Mouse (Mus musculus) forebrain, embryonic 14.5 days (tissue): Measurements from ENCODE around the gene Srp54a. TPM values are rescaled to one million over a fixed set of nuclear protein-coding genes. Genes with fewer than 3 reads are reported as not detected.
"Not testable (repeated sequence)": the region's sequence is repeated elsewhere in the genome, so short reads cannot be mapped to it uniquely, and the experiment has no call there.

Experiments used
- ATAC-seq: fragments of 200-750 bp; cut with Nextera tagmentation; 2 replicates; pipeline ENCODE4 v1.8.0; 2017; ENCODE audit warnings: mild to moderate bottlenecking, moderate library complexity
- DNase-seq: peaks from one replicate; pipeline ENCODE4 v3.0.0-alpha.2; 2015; ENCODE audit warnings: low spot score
- H3K27ac ChIP-seq: fragments of 300-500 bp; sonication (generic); 2 replicates; pipeline ENCODE4 v1.5.1; 2014; ENCODE audit warnings: low read depth, mild to moderate bottlenecking, control low read depth, low read length, moderate library complexity
- H3K27me3 ChIP-seq: fragments of 300-500 bp; sonication (generic); replicated peaks from 2 replicates; pipeline ENCODE4 v1.6.1; 2014; ENCODE audit warnings: low read length, control low read depth, mixed read lengths; ENCODE audit not compliant: control insufficient read depth, insufficient read depth
- H3K36me3 ChIP-seq: fragments of 300-500 bp; sonication (generic); 2 replicates; pipeline ENCODE4 v1.6.1; 2014; ENCODE audit warnings: low read length, control low read depth; ENCODE audit not compliant: control insufficient read depth, insufficient read depth
- H3K4me1 ChIP-seq: fragments of 300-500 bp; sonication (generic); 2 replicates; pipeline ENCODE4 v1.6.1; 2014; ENCODE audit warnings: antibody characterized with exemption, low read length, control low read depth; ENCODE audit not compliant: control insufficient read depth, insufficient read depth
- H3K4me2 ChIP-seq: fragments of 300-500 bp; sonication (generic); 2 replicates; pipeline ENCODE4 v1.6.1; 2014; ENCODE audit warnings: mild to moderate bottlenecking, control low read depth, low read length
- H3K4me3 ChIP-seq: fragments of 300-500 bp; sonication (generic); 2 replicates; pipeline ENCODE4 v1.5.1; 2014; ENCODE audit warnings: low read depth, low read length, control low read depth
- H3K9ac ChIP-seq: fragments of 300-500 bp; sonication (generic); 2 replicates; pipeline ENCODE4 v1.6.1; 2014; ENCODE audit warnings: mild to moderate bottlenecking, low read length, control low read depth, moderate library complexity
- H3K9me3 ChIP-seq: fragments of 300-500 bp; sonication (generic); replicated peaks from 2 replicates; pipeline ENCODE4 v1.6.1; 2016; ENCODE audit warnings: low read length, control low read depth, mixed read lengths; ENCODE audit not compliant: control insufficient read depth
- WGBS: fragments of 180-500 bp; shearing (Covaris S2); extraction: QIAGEN DNeasy Blood & Tissue Kit; methylation state at CpG from one replicate; pipeline ENCODE4 v1.1.7; 2014; 5-methylcytosine and 5-hydroxymethylcytosine counted together
- polyA plus RNA-seq: library from polyadenylated mRNA; unstranded; fragments of >200 nt; fragmentation: Nextera tagmentation; extraction: Ambion mirVana; gene quantifications from 2 replicates; pipeline ENCODE4 v1.2.1, GENCODE M21; 2014

The Srp54a gene
- polyA plus RNA-seq, 1 experiment from 2014 or later = 216 TPM

- Histone ChIP-seq H3K9ac (peak overlapping the region; percentile 65), H3K4me3 (peak overlapping the region; percentile 55), H3K4me2 (peak overlapping the region; percentile 48), H3K27ac (peak overlapping the region; percentile 71)
- 0% methylated on average over 25 of the region's 25 CpGs for WGBS
- not testable (repeated sequence) for H3K4me1 ChIP-seq, H3K9me3 ChIP-seq, H3K36me3 ChIP-seq, H3K27me3 ChIP-seq, DNase-seq
- ATAC-seq = peak; percentile 61
Measured at GRCm38 (mm10) chr12:55080601-55080942, 510 bp downstream of the Srp54a start.

DNA sequence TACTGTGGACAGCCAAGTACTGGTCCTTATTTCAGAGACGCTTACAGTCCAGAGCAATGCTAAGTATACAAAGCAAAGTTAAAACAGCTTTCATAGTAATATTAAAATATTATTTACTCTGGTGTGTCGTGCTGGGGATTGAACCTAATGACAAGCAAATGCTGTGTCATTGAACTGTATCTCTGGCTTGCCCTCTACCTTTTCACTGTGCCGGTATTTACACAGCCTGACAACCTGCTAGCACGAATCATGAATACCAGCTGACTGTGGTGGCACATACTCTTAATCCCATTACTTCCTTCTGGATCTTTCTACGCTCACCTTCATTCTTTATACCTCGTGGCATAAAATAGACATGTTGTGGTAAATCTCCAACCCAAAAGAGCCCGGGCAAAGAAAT lies 12.1 kb downstream of the Srp54a start:
- H3K27me3 ChIP-seq, DNase-seq, H3K4me1 ChIP-seq, H3K27ac ChIP-seq, ATAC-seq, H3K4me3 ChIP-seq, H3K4me2 ChIP-seq, H3K9me3 ChIP-seq, H3K36me3 ChIP-seq, H3K9ac ChIP-seq: not testable (repeated sequence)
- whole genome bisulfite sequencing = 90% methylated on average over 1 of the region's 7 CpGs

DNA sequence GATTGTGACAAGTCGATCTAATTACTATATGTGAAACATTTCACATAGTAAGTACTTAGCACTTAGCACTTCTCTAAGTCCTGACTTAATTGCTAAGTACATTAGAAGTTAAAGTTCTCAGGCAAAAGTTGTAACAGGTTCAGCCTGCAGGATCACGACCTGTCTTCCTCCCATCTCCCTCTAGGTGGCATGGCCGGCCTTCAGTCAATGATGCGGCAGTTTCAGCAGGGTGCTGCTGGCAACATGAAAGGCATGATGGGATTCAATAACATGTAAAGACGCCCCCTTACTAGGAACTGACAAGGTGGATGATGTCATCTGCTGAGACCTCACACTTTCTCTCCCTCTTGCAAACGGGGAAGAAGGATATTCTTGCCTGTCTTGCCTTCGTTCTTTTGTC lies 32.6 kb downstream of the Srp54a start:
- not testable (repeated sequence) for H3K36me3 ChIP-seq, H3K27me3 ChIP-seq, H3K9me3 ChIP-seq, H3K4me1 ChIP-seq, H3K4me2 ChIP-seq, DNase-seq, H3K9ac ChIP-seq, H3K4me3 ChIP-seq, ATAC-seq, H3K27ac ChIP-seq
- no CpG with 5 or more reads among the region's 7 CpGs for WGBS

DNA sequence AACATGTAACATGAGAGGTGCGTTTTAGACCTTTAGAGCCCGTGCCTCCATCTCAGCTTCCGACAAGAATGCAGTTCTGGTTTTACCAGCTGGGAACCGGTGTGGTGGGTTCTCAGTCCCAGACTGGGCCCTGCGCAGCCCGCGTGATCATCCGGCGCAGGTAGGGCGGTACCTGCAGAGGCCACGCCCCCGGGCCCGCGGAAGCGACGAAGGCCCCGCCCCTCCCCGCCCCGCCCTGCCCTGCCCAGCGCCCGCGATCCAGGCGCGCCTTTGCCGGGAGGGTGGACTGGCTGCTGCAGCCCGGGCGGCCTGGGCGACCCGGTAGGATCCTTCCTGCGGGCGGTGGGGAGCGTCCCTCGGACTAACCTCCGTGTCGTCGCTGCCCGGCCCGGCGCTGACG lies 44.2 kb downstream of the Srp54a start, which contains the start of gene Fam177a:
Gene Fam177a, plus strand, starts transcription at position 228 of the 400 bp plus-strand sequence.
- not testable (repeated sequence) for H3K27ac ChIP-seq, DNase-seq, H3K36me3 ChIP-seq, H3K9ac ChIP-seq, H3K4me2 ChIP-seq, H3K9me3 ChIP-seq, H3K4me1 ChIP-seq, H3K27me3 ChIP-seq, H3K4me3 ChIP-seq
- peak; percentile 99 for ATAC-seq
- no CpG with 5 or more reads among the region's 40 CpGs for WGBS

DNA sequence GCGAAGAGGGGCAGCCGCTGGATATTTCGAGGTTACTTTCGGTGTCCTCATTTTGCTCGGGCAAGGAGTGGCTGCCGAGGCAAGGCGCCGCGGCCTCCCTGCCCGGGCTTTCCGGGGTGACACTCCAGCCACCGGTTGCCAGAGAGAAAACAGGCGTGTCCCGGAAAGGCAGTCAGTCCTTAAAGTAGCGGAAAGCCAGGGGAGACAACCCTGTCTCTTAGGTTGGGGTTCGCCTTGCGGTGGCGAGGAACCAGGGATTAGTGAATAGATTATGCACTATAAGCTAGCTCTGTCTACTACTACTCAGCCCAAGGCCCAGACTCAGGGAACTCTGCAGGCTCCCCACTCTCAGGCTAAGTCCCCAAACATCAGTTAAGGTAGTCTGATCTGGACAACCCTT lies 44.7 kb downstream of the Srp54a start:
- H3K36me3 ChIP-seq, DNase-seq, H3K9ac ChIP-seq, H3K4me1 ChIP-seq, H3K4me3 ChIP-seq, H3K9me3 ChIP-seq, H3K4me2 ChIP-seq, H3K27ac ChIP-seq, H3K27me3 ChIP-seq: not testable (repeated sequence)
- peak; percentile 57; the same call in 1 of the 2 replicates for ATAC-seq
- no CpG with 5 or more reads among the region's 18 CpGs for WGBS

DNA sequence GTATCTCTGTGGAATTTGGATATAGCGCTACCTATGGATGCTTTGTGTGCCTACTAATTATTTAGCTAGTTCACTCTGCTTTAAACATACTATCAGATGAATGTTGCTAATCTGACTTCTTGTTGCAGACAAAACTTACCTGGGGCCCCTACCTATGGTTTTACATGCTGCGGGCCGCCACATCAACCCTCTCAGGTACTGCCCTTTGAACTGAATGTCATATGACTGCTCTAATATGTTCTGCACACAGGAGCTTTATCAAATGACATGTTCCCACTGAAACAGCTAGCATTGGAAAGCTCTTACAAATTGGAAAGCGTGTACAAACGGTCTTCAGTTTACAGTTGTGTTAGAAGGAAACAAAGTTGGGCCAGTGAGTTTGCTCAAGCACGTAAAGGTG lies 55.5 kb downstream of the Srp54a start:
- H3K36me3 ChIP-seq, H3K27me3 ChIP-seq, H3K9ac ChIP-seq, H3K9me3 ChIP-seq, H3K4me2 ChIP-seq, ATAC-seq, H3K4me3 ChIP-seq, H3K27ac ChIP-seq, H3K4me1 ChIP-seq, DNase-seq: not testable (repeated sequence)
- no CpG with 5 or more reads among the region's 6 CpGs for WGBS

DNA sequence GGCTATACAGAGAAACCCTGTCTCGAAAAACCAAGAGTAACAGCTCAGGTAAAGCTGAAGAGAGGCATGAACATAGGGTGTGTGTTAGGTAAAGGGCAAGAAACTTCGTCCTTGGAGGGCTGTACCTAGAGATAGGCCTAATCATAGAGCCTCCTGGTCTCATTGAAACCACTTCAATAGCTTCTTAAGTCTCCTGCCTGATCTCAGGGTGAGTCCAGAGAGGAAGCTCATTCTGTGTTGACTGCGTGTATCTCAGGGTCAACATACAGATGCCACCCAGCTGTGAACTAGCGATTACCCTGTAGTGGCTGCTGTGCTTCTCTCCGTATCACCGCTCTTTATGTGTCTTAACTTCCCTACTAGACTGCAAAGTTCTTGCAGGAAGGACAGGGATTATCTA lies 57.8 kb downstream of the Srp54a start:
- not testable (repeated sequence) for H3K4me1 ChIP-seq, H3K27ac ChIP-seq, H3K4me2 ChIP-seq, H3K9me3 ChIP-seq, ATAC-seq, DNase-seq, H3K4me3 ChIP-seq, H3K27me3 ChIP-seq, H3K36me3 ChIP-seq, H3K9ac ChIP-seq
- no CpG with 5 or more reads among the region's 6 CpGs for WGBS

DNA sequence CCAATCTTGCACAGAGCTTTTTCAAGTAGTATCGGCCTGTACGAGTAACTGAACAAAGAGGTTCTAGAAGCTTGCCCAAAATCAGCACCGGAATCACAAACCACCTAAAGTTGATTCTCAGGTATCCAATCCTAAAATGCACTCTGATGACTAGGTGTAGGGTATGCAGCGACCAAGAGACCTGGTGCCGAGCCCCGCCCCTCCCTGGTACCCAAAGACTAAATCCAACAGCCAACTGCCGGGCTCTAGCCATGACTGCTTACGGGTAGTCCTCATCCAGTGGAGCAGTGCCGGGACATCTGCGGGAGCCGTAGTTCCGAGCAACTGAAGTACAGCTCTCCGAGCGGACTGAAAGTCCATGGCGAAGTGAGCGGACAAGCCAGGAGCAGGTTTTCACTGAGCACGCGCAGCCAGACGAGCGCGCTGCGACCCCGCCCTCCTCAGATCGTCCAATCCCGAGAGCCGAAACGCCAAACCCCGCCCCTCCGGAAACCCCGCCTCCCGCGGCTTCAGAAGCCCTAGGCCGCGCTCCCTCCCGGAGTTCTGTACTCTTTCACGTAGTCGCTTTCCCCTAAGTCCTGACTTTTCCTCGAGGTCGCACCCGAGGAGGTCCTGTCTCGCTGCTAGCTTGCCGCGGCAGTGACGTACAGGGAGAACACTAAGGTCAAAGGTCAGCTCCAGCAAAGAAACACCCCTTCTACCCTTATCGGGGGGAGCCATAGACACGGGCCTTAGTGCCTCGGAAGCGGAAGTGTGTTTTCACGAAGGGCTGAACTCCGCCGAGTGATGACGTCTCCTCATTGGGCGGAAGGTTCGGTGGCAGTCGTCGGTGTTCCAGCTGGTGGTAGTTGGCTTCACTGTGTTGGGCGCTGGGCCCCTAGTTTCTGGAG lies 74.7 kb downstream of the Srp54a start, which contains the start of gene Srp54b:
Gene Srp54b, plus strand, starts transcription at position 546 of the 890 bp plus-strand sequence.
- H3K4me1 ChIP-seq, H3K9me3 ChIP-seq, H3K9ac ChIP-seq, DNase-seq, H3K27me3 ChIP-seq, H3K4me2 ChIP-seq, H3K27ac ChIP-seq, H3K4me3 ChIP-seq, H3K36me3 ChIP-seq: not testable (repeated sequence)
- ATAC-seq = peak; percentile 99
- no CpG with 5 or more reads among the region's 57 CpGs for WGBS

DNA sequence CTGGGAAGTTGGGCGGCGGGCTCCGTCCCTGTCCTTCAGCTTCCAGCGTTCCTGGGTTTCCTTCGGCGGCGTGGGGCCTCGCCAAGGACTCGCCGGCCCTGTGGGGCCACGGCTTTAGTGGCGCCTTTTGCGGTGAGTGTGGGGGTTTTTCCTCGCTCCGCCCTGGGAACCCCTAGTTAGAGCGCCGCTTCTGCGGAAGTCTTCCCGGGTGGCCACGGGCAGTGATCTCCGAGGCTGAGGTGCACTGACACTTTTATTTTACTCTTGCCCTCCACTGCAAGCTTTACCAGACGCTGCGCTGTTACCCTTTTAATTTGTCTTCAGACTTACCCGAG lies 75.4 kb downstream of the Srp54a start:
- H3K4me1 ChIP-seq, DNase-seq, H3K9me3 ChIP-seq, H3K4me3 ChIP-seq, H3K27ac ChIP-seq, H3K9ac ChIP-seq, H3K4me2 ChIP-seq, H3K27me3 ChIP-seq, H3K36me3 ChIP-seq: not testable (repeated sequence)
- 2% methylated on average over 9 of the region's 24 CpGs for WGBS
- peak; percentile 55 for ATAC-seq
